Mouse (Mus musculus) leukemia stem cell, adult 10-12 weeks (primary cell): ENCODE measurements around the gene Olfr293. TPM values are rescaled to one million over a fixed set of nuclear protein-coding genes. Genes with fewer than 3 reads are reported as not detected.

Experiments used
- polyA plus RNA-seq: library from polyadenylated mRNA; stranded (reverse); fragments of >175 nt; gene quantifications from 2 replicates; pipeline ENCODE4 v1.2.3, GENCODE M21; 2012; ENCODE audit warnings: low replicate concordance

Gene Olfr293
- polyA plus RNA-seq: not detected in 2 replicates

DNA sequence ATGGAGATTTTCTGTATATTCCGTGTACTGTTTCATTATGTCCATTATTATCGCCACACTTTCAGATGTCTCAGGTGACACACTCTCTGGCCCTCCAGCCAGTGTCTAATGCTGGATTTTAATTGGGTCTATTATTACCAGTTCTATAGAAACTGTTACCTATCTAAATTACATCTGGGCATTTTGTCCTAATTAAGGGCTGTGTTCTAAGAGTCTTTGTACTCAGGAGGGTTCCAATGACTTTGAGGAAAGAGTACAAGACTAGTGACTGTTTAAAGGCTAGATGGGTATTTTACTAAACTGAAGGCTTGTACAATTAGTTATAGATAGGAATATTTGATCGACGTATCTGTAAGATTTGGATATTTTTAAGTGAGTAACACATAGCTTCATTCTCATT lies at the start of gene Olfr293:
TSS of gene Olfr293 (plus strand) at position 301 of the 400 bp plus-strand sequence.

DNA sequence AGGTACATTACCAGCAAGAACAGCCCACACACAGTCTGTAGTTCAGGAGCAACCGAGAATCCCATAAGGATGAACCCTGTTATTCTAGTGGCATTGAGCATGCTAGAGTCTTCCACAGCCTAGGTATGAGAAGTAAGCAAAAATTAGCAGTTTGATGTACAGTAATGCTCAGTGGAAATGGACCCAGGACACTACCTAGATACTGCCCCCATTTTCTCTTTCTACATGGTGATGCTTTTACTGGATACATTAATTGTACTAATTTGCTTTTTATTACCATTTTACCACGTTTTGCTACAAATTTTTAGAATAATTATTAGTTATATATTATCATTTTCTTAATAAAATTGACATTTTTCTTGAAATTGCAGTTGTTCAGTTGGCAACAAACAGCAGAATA lies 32.3 kb upstream of the Olfr293 start, which contains the start of gene Olfr294:
TSS of gene Olfr294 (minus strand) at position 101 of the 400 bp plus-strand sequence.

DNA sequence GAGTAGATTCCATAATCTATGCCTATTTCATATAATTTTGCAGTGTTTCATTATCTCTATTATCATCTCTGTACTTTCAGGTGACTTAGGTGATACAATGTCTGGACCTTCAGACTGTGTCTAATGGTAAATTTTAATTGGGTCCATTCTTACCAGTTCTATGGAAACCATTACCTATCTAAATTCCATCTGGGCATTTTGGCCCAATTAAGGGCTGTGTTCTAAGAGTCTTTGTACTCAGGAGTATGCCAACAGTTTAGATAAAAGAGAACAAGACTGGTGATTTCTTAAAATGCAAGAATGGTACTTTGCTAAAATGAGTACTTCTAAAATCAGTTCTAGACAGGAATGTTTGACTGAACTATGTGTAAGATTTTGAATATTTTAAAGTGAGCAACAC lies 39.2 kb downstream of the Olfr293 start, which contains the start of gene Olfr292:
TSS of gene Olfr292 (plus strand) at position 301 of the 400 bp plus-strand sequence.

Other genes starting within 250 kb of the Olfr293 start
- not detected in 2 replicates for gene Olfr301, start 245.2 kb upstream of the Olfr293 start, polyA plus RNA-seq
- gene Olfr299, start 189.1 kb upstream of the Olfr293 start, polyA plus RNA-seq: not detected in 2 replicates
- not detected in 2 replicates for gene Olfr298, start 156.6 kb upstream of the Olfr293 start, polyA plus RNA-seq
- not detected in 2 replicates for gene Olfr297, start 129.1 kb upstream of the Olfr293 start, polyA plus RNA-seq
- not detected in 2 replicates for gene Olfr295, start 65.2 kb upstream of the Olfr293 start, polyA plus RNA-seq
- gene Olfr294, start 32.4 kb upstream of the Olfr293 start, polyA plus RNA-seq: not detected in 2 replicates
- not detected in 2 replicates for gene Olfr292, start 39.3 kb downstream of the Olfr293 start, polyA plus RNA-seq
- not detected in 2 replicates for gene Folh1, start 126.9 kb downstream of the Olfr293 start, polyA plus RNA-seq
- gene Vmn2r77, start 146.0 kb downstream of the Olfr293 start, polyA plus RNA-seq: not detected in 2 replicates